Mouse (Mus musculus) lung, embryonic 15.5 days (tissue): ENCODE measurements around the gene Sh3kbp1. TPM values are rescaled to one million over a fixed set of nuclear protein-coding genes. Genes with fewer than 3 reads are reported as not detected.

Source experiments
- ATAC-seq: fragments of 200-750 bp; cut with Nextera tagmentation; 2 replicates; pipeline ENCODE4 v1.8.0; 2017; ENCODE audit warnings: moderate number of reproducible peaks, borderline replicate concordance; ENCODE audit not compliant: low FRiP score, low TSS enrichment; ENCODE audit errors: extremely low read depth
- H3K27ac ChIP-seq: fragments of 300-500 bp; sonication (generic); 2 replicates; pipeline ENCODE4 v1.5.1; 2015; ENCODE audit warnings: moderate library complexity, mild to moderate bottlenecking, inconsistent platforms
- H3K27me3 ChIP-seq: fragments of 300-500 bp; sonication (generic); 2 replicates; pipeline ENCODE4 v1.6.1; 2015; ENCODE audit warnings: inconsistent platforms
- H3K36me3 ChIP-seq: fragments of 300-500 bp; sonication (generic); 2 replicates; pipeline ENCODE4 v1.6.1; 2015; ENCODE audit warnings: inconsistent platforms
- H3K4me1 ChIP-seq: fragments of 300-500 bp; sonication (generic); 2 replicates; pipeline ENCODE4 v1.6.1; 2015; ENCODE audit warnings: inconsistent platforms
- H3K4me2 ChIP-seq: fragments of 300-500 bp; sonication (generic); 2 replicates; pipeline ENCODE4 v1.6.1; 2015; ENCODE audit warnings: inconsistent platforms, mild to moderate bottlenecking, moderate library complexity
- H3K4me3 ChIP-seq: fragments of 300-500 bp; sonication (generic); 2 replicates; pipeline ENCODE4 v1.5.1; 2015; ENCODE audit warnings: mild to moderate bottlenecking, inconsistent platforms
- H3K9ac ChIP-seq: fragments of 300-500 bp; sonication (generic); 2 replicates; pipeline ENCODE4 v1.6.1; 2015; ENCODE audit warnings: inconsistent platforms
- H3K9me3 ChIP-seq: fragments of 300-500 bp; sonication (generic); 2 replicates; pipeline ENCODE4 v1.6.1; 2016; ENCODE audit warnings: inconsistent platforms
- WGBS: fragments of 180-500 bp; shearing (Covaris S2); methylation state at CpG from one replicate; pipeline ENCODE4 v1.1.7; 2015; 5-methylcytosine and 5-hydroxymethylcytosine counted together
- polyA plus RNA-seq: library from polyadenylated mRNA; unstranded; fragments of >200 nt; fragmentation: Nextera tagmentation; extraction: Ambion mirVana; gene quantifications from 2 replicates; pipeline ENCODE4 v1.2.1, GENCODE M21; 2015

Sh3kbp1 gene
- polyA plus RNA-seq, 1 experiment from 2014 or later = 36.9 TPM

GRCm38 (mm10) chrX:159711070-159712029 lies 84.3 kb downstream of the Sh3kbp1 start:
- Histone ChIP-seq H3K9ac (no peak overlapping the region), H3K4me2 (no peak overlapping the region), H3K27ac (no peak overlapping the region), H3K4me1 (0 out of 2 replicates have a peak, but pooled peaks cover 12% of the 10 kb centered on the region), H3K27me3 (peaks cover 10% of the 10 kb centered on the region; the same call in 1 of the 2 replicates), H3K9me3 (no peaks in the 10 kb centered on the region), H3K36me3 (no peaks in the 10 kb centered on the region), H3K4me3 (no peak overlapping the region)
- WGBS = 69% methylated on average over 13 of the region's 13 CpGs
- ATAC-seq = peak; percentile 31; the same call in 1 of the 2 replicates

GRCm38 (mm10) chrX:159713191-159713590 lies 86.1 kb downstream of the Sh3kbp1 start:
- no peak overlapping the region for H3K27ac ChIP-seq
- H3K4me3 ChIP-seq = no peak overlapping the region
- no peak for ATAC-seq
- H3K9ac ChIP-seq = no peak overlapping the region
- H3K9me3 ChIP-seq = no peaks in the 10 kb centered on the region
- H3K27me3 ChIP-seq = peaks cover 10% of the 10 kb centered on the region; the same call in 1 of the 2 replicates
- H3K4me1 ChIP-seq = 0 out of 2 replicates have a peak, but pooled peaks cover 12% of the 10 kb centered on the region
- no peaks in the 10 kb centered on the region for H3K36me3 ChIP-seq
- 86% methylated on average over 2 of the region's 2 CpGs for WGBS
- H3K4me2 ChIP-seq = no peak overlapping the region

DNA sequence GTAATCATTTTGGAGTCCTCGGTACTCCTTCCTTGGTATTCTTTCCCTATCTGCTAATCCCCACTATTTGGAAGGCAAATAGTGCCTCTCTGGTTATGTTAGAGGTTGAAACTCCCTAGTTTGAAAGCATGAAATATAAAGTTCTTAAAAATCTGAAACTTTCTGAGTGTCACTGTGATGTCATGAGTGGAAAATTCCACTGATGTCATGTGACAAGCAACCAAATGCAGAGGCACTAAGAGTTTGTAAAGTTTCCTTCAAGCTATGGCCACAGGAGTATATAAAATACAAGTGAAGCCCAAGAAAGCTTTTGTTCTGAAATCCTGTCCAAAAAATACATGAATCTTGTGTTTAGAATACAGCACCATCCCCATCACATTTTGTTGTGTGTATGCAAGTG lies 94.3 kb downstream of the Sh3kbp1 start:
- Histone ChIP-seq H3K4me3 (no peak overlapping the region), H3K27ac (no peak overlapping the region), H3K4me1 (no peaks in the 10 kb centered on the region), H3K36me3 (no peaks in the 10 kb centered on the region), H3K9me3 (no peaks in the 10 kb centered on the region), H3K4me2 (no peak overlapping the region), H3K27me3 (no peaks in the 10 kb centered on the region; the same call in 1 of the 2 replicates), H3K9ac (no peak overlapping the region)
- 80% methylated on average over 1 of the region's 1 CpGs for WGBS
- ATAC-seq = no peak

DNA sequence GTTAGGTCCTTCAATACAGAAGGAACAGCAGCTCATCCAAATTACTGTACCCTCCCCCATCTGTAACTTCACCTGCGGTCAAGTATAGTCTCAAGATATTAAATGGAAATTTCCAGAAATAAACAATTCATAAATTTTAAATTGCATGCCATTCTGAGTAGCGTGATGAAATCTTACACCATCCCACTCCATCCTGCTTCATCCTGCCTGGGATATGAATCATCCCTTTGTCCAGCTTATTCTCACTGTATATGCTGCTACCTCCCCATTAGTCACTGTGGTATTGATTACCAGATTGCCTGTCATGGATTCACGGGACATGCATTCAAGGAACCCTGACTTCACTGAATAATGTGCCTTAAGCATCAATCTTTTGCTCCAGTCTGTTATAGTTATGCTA lies 104.3 kb downstream of the Sh3kbp1 start:
- Histone ChIP-seq H3K4me3 (no peak overlapping the region), H3K4me1 (no peaks in the 10 kb centered on the region), H3K27me3 (no peaks in the 10 kb centered on the region), H3K36me3 (no peaks in the 10 kb centered on the region), H3K9ac (no peak overlapping the region), H3K4me2 (no peak overlapping the region), H3K27ac (no peak overlapping the region), H3K9me3 (no peaks in the 10 kb centered on the region)
- no peak for ATAC-seq
- WGBS = 79% methylated on average over 3 of the region's 3 CpGs

DNA sequence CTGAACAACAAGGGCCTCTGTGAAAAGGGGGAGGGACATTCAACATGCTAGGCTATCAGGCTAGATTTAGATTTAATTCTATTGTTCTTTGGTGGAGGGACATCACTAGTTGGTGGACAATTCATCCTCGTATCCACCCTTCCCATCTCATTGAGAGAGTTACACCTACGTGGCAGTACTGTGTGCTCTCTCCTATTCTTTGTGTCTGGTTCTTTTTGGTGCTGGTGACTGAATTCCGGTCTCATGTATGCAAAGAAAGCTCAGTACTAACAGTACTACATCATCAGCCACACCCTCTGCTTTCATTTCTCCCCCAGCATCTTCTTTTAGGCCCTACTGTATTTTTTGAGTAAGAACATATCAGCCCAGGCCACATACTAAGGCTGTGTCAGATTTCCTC lies 105.8 kb downstream of the Sh3kbp1 start:
- Histone ChIP-seq H3K9ac (no peak overlapping the region), H3K27me3 (no peaks in the 10 kb centered on the region), H3K9me3 (no peaks in the 10 kb centered on the region), H3K36me3 (no peaks in the 10 kb centered on the region), H3K4me2 (no peak overlapping the region), H3K4me1 (no peaks in the 10 kb centered on the region), H3K27ac (no peak overlapping the region), H3K4me3 (no peak overlapping the region)
- ATAC-seq = no peak
- WGBS = 68% methylated on average over 3 of the region's 3 CpGs

DNA sequence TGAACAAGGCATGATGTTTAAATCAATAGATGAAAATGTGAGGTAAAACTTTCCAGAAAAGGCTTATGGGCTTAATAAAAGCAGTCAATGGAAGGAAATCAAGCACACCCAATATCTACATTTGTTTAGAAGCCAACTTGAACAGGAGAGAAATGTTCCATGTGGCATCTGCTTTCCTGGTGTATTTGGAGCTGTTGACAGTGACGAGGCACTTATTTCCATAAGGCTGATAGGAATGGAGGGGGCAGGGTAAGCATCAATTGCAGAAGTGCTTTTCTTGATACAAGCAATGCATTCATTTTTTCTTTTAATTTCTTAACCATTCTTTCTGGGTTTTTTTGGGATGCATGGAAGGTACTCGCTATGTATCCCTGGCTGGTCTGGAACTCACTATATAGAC lies 106.9 kb downstream of the Sh3kbp1 start:
- Histone ChIP-seq H3K36me3 (no peaks in the 10 kb centered on the region), H3K9ac (no peak overlapping the region), H3K9me3 (no peaks in the 10 kb centered on the region), H3K27ac (no peak overlapping the region), H3K27me3 (no peaks in the 10 kb centered on the region), H3K4me2 (no peak overlapping the region), H3K4me3 (no peak overlapping the region), H3K4me1 (no peaks in the 10 kb centered on the region)
- ATAC-seq = no peak
- WGBS = 85% methylated on average over 2 of the region's 2 CpGs

DNA sequence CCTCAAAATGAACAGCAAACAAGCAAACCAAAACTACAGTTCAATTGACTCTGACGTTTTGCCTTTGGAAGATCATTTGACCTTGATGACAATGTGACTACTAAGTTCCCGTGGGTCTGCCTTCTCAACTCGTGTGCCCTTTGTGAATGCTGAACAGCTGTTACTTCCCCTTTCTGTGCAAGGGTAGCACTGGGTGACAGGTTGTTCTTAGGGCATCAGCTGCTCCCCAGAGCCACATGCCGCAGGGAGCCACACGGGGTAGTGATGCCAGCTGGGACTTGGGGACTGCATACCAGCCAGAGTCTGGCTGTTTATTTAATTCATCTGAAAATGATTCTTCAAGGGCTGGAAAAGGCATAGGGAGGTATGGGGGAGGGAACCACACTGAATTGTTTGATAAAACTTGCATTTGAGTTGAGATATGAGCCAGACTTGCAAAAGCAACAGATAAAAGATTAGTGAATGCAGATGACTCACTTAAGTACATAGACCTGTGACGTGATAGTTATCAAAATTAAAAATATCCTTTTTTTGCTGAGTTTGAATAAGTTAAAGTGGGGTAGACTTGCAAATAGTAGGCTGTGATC lies 108.5 kb downstream of the Sh3kbp1 start:
- Histone ChIP-seq H3K9me3 (no peaks in the 10 kb centered on the region), H3K4me1 (no peaks in the 10 kb centered on the region), H3K36me3 (no peaks in the 10 kb centered on the region), H3K4me2 (no peak overlapping the region), H3K4me3 (no peak overlapping the region), H3K27ac (no peak overlapping the region), H3K27me3 (no peaks in the 10 kb centered on the region), H3K9ac (no peak overlapping the region)
- ATAC-seq = no peak
- WGBS = 42% methylated on average over 6 of the region's 6 CpGs

GRCm38 (mm10) chrX:159737344-159737743 lies 110.3 kb downstream of the Sh3kbp1 start:
- Histone ChIP-seq H3K27ac (no peak overlapping the region), H3K36me3 (no peaks in the 10 kb centered on the region), H3K9me3 (no peaks in the 10 kb centered on the region), H3K9ac (no peak overlapping the region), H3K4me2 (no peak overlapping the region), H3K4me1 (no peaks in the 10 kb centered on the region), H3K27me3 (no peaks in the 10 kb centered on the region), H3K4me3 (no peak overlapping the region)
- WGBS = 64% methylated on average over 1 of the region's 1 CpGs
- ATAC-seq = no peak

- peak overlapping the region; percentile 24 for H3K27ac ChIP-seq
- no peaks in the 10 kb centered on the region for H3K9me3 ChIP-seq
- no peak overlapping the region for H3K9ac ChIP-seq
- H3K4me2 ChIP-seq = no peak overlapping the region
- H3K4me3 ChIP-seq = no peak overlapping the region
- WGBS = 46% methylated on average over 5 of the region's 5 CpGs
- ATAC-seq = peak; percentile 83; the same call in 1 of the 2 replicates
- H3K36me3 ChIP-seq = no peaks in the 10 kb centered on the region
- H3K27me3 ChIP-seq = no peaks in the 10 kb centered on the region
- no peaks in the 10 kb centered on the region for H3K4me1 ChIP-seq
Measured at GRCm38 (mm10) chrX:159744035-159744434, 117.0 kb downstream of the Sh3kbp1 start.

GRCm38 (mm10) chrX:159744620-159745019 lies 117.5 kb downstream of the Sh3kbp1 start:
- no peak overlapping the region for H3K4me3 ChIP-seq
- H3K27ac ChIP-seq = peak overlapping the region; percentile 24; the same call in 1 of the 2 replicates
- H3K27me3 ChIP-seq = no peaks in the 10 kb centered on the region
- no peak overlapping the region for H3K4me2 ChIP-seq
- no peaks in the 10 kb centered on the region for H3K36me3 ChIP-seq
- no peaks in the 10 kb centered on the region for H3K4me1 ChIP-seq
- WGBS = 47% methylated on average over 3 of the region's 3 CpGs
- H3K9ac ChIP-seq = no peak overlapping the region
- no peaks in the 10 kb centered on the region for H3K9me3 ChIP-seq
- ATAC-seq = no peak

DNA sequence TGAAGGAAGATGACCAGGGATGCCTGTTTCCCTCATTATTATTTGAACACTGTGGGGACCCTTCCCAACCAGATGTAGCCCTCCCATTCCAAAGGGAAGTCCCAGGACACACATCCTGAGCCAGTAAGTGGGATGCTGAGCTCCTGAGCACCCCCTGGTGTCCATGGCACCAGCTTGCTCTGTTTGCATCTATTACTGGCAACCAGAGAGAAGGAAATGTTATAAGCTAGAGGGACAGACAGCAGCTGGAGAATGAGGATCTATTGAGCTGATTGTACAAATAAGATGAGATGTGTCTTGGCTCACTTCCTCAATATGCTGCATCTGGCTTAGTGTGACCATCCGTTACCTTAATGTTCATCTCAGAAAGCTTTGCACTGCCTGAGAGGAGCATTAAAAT lies 124.8 kb downstream of the Sh3kbp1 start:
- Histone ChIP-seq H3K9me3 (no peaks in the 10 kb centered on the region), H3K27ac (no peak overlapping the region), H3K9ac (no peak overlapping the region), H3K27me3 (no peaks in the 10 kb centered on the region), H3K4me1 (no peaks in the 10 kb centered on the region), H3K4me2 (no peak overlapping the region), H3K4me3 (no peak overlapping the region), H3K36me3 (no peaks in the 10 kb centered on the region)
- WGBS = 52% methylated on average over 1 of the region's 1 CpGs
- no peak; the same call in 1 of the 2 replicates for ATAC-seq

DNA sequence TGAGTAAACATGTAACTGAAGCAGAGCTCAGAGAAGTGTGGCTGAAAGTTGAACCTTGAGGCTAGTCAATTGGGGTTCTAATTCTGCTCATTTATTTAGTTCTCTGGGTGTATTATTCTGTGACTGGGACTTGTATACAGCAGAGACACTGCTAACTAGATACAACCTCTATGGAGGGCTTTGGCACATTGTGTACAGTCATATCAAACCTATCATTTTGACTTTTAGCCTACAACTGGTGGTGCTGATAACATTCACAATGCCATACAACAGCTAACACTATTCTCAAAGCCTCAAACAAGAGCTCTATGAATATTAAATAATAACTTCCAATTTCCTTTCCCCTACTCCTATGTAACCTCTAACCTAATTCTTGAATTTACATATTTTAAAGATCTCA lies 129.2 kb downstream of the Sh3kbp1 start:
- H3K9ac ChIP-seq = no peak overlapping the region
- no peak overlapping the region for H3K4me2 ChIP-seq
- no peaks in the 10 kb centered on the region for H3K27me3 ChIP-seq
- H3K36me3 ChIP-seq = no peaks in the 10 kb centered on the region
- H3K9me3 ChIP-seq = no peaks in the 10 kb centered on the region
- no peak overlapping the region for H3K4me3 ChIP-seq
- no peak for ATAC-seq
- H3K27ac ChIP-seq = no peak overlapping the region
- H3K4me1 ChIP-seq = no peaks in the 10 kb centered on the region
